Mouse (Mus musculus): ENCODE results near the gene P4ha3.

Gene P4ha3

DNA sequence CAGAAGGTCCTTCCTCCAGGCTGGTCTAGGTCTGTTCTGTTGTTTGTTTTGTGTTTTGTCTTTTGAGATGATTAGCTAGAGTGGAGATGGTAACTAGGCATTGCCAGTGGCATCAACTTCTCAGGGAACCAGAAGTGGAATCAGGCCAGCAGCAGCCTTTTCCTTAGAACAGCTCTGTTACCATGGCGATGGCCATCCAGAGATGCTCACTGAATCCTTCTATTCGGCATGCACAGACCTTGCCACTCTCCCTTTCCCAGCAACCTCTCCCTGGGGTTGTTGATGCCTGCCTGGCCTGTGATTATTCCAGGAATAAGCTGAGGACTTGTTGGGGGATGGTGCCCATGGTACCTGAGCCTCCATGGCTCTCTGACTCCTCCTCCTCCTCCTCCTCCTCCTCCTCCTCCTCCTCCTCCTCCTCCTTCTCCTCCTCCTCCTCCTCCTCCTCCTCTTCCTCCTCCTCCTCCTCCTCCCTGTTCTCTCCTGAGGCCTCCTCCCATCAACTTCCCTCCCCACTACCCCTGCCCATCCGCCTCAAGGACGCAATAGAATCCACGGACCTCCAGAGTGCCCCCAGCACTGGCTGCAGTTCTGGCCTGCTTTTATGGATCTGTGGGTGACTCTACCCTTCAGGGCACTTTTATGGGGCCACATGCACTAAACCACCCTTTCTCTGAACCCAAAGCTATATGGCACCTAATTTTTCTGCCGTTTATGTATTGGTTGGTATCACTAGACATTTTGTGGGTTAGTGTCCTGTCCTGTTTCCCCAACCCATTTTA is 22.7 kb downstream of the P4ha3 start:
- no peak for DNase-seq (ENCODE audit: low read depth)

DNA sequence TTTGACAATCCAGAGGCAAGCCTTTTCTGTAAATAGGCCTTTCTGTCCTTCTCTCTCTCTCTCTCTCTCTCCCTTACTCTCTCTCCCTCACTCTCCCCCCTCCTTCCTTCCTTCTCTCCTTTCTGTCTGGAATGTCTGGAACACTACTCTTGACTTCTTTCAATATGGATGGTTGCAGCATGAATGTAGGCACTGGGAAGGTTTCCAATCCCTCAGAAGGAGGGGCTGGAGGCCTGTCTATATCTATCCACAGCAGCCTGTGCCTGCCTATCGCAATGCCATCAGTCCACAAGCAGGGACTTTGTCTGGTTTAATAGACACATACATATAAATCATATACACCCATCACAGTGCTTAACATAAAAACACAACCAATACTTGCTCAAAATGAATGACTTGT is 23.9 kb downstream of the P4ha3 start:
- peak; percentile 86 for DNase-seq (ENCODE audit: low read depth)

DNA sequence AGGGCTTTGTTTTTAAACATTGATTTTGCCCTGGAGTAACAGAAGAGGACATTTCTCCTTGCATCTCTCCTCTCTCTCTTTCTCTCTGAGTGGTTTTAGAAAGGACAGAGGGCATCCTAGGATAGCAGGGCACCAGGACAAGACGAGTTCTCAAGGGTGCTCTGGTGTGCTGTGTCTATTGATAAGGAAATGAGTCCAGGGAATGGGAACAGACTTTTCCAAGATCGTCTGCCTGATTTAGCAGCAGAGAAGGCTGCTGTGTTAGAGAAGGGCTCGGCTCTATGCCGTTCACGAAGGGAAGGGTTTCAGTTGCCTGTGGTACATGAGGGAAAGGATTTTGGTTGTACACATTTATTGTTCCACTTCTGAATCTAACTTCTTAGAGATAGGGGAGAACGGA is 24.4 kb downstream of the P4ha3 start:
- DNase-seq (ENCODE audit: low read depth), result no peak

DNA sequence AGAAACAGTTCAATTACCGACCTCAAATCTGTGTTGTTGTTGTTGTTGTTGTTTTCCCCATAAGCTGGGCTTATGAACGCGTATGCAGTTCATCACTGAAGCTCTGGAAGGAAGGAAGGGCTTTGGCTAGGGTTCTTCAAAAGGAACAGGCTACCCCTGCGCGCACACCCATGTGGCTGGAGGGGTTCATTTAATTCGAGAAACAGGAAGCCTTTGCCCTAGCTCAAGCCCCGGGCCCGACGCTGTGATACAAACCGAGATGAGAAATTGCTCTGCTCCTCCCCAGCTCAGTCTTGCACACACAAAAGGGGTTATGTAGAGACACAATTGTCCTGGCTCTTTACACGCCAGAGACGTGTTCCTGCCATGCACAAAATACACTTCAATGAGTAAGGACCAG is 25.0 kb downstream of the P4ha3 start:
- no peak for DNase-seq (ENCODE audit: low read depth)

DNA sequence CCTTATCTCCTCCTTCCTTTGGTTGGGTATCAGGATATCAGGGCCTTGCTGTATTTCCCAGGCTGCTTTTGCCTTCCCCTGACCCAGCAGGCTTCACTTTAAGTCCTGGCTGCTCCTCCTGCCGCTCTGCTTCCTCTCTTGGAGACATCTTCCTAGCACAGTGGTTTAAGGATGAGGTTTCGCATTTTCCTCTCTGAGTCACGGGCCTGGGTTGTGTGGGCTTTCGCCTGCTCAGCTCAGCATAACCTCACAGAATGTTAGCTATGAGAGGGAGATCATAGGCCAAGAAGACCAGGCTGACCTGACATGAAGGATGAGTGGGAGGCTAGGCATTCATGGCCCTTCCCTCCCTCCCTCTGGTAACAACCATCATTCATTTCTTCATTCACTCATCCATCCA is 27.4 kb downstream of the P4ha3 start:
- DNase-seq (ENCODE audit: low read depth), result peak; percentile 41

DNA sequence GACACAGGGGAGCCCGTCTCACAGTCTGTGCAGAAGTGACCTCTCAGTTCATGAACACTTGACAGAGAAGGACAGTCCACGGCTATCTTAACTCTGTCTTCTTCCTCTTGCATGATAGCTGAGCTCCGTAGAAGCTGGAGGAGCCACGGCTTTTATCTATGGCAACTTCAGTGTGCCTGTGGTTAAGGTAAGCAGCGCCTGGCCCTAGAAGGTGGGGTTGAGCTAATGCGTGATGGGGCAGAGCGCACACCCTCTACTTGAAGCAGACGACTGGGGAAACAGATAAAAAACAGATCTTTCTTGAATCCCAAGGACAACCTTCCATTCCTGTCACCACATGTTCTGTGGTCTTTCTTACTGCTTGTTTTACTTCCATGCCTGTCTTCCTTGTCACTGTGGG is 31.6 kb downstream of the P4ha3 start:
- no peak for DNase-seq (ENCODE audit: low read depth)

DNA sequence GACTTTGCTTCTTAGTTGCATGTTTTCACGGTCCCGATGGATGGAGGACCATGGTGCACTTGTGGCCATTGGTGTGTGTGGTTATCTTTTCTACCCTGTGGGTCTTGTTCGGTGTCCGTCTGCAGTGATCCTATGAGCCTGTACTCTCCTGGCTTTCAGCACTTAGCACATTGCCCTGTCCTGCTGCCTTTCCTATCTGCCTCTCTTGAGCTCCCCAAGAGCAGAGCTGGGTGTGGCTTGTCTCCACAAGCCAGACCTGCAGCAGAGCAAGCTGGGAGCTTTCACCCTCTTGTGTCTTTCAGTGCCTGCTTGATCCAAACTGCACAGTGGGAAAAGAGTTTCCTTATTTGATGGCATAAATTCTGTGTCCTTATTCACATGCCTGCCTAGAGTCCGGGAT is 32.2 kb downstream of the P4ha3 start:
- DNase-seq (ENCODE audit: low read depth), result no peak

DNA sequence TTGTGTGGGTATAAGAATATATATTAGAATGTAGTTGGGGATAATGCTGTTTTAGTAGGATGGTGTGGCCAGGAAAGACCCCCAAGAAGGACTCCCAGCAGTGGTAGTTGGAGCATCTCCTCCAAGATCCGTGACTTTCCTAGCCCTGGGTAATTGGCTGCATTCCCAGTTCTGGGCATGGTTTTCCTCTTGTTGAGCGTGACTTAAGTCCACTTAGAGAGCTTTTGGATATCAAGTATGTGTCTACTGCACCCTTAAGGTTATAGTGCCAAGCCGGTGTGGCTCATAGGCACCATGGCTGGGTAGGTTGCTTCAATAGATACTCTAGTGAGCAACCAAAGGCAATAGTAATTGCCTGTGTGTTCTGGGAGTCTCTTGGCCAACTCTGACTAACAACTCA is 38.4 kb downstream of the P4ha3 start:
- DNase-seq (ENCODE audit: low read depth), result no peak

DNA sequence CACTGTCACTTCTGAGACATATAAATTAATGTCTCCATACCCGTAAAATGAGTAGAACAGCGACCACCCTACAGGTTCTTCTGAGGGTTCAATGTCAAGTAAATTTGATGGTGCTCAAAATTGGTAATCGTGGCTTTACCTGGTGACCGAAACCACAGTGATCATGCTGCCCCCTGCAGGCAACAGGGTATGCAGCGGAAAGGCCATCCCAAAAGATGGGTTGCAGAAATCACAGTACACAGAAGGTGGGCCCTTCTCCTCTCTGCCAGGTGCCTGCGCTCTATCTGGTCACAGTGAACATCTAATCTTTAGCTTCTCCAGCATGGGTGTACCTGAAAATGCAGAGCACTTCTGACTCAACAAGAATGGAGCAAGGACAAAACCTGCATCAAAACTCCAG is 40.2 kb downstream of the P4ha3 start:
- no peak for DNase-seq (ENCODE audit: low read depth)

DNA sequence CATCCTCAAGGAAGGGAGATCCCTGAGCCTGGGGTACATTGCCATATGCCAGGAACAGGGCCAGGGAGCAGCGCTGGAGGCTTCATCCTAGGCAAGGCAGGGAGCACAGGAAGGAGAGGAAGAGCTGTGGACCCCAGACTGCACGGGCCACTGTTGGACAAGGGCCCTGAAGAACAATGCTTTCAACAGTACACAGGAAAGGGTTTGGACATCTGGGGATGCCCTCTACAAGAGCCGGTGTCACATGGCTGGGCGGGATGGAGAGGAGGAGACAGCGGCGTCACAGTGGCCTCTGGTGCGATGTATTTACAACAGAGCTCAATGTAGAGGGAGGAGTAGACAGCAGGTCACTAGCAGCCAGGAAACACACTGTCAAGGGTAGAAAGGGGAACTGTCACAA is 42.2 kb downstream of the P4ha3 start:
- no peak for DNase-seq (ENCODE audit: low read depth)

DNA sequence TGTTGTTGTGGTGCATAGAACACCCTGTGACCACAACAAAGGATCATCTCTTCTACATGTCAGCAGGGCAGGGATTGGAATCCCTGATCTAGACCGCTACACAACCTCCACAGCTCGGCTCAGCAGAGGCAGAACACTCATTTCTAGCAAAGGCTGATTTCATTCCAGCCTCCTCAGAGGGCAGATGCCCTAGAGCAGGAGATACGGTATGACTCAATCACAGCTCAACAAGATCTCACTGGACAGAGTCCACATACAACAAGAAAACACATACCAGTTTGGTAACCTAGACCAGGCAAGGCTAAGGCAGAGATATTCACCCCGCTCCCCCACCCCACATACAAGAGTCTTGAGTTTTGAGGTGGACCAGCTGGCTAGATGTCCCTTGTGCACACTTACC is 43.3 kb downstream of the P4ha3 start:
- no peak for DNase-seq (ENCODE audit: low read depth)

DNA sequence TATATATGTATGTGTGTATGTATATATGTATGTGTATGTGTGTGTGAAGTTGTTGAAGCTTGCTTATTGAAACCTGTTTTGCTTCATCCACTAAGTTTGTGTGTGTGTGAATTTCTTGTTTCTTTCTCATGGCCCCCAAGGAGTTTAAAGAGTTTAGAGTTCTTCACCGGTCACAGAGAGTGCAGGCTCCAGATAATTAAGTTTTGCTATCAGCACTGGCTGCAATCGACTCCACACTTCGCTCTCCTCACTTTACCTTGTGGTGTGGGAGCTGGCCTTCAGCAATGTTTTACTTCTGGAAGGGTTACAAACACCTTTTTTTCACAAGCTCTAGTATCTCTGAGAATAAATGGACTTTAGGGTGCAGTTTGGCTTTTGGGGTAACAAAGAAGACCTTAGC is 45.9 kb downstream of the P4ha3 start:
- no peak for DNase-seq (ENCODE audit: low read depth)

DNA sequence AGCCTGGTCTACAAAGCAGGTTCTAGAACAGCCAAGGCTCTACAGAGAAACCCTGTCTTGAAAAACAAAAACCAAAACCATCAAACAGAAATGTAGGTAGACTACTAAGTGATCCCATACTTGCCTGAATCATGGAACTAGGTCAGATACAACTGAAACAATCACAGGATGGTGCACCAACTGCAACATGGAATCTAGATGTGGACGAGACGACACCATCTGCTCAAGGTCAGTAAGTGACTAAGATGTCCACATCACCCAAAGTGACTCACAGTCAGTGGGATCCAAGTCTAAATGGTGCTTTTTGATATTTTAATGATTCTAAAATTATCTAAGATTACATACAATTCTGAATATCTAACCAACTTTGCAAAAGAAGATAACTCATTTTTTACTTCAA is 50.6 kb downstream of the P4ha3 start:
- DNase-seq (ENCODE audit: low read depth), result no peak

DNA sequence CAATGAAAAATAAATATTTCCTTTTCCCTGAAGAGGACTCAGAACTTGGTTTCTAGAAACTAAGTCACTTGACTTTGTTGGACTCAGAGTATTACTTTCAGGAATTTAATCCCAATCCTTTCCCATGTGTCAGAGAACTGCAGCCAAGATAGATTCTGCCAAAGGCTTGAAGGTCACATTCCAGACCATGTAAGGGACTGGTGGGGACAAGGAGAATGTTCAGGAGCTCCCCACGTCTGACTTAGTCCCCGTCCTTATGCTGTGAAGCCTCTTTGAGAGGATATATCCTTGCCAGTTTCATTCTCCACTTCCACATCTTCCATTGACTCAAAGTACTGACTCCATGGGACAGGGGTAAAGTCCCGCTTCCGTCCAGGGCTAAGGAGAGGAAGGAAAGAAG is 69.7 kb downstream of the P4ha3 start:
- no peak for DNase-seq (ENCODE audit: low read depth)

DNA sequence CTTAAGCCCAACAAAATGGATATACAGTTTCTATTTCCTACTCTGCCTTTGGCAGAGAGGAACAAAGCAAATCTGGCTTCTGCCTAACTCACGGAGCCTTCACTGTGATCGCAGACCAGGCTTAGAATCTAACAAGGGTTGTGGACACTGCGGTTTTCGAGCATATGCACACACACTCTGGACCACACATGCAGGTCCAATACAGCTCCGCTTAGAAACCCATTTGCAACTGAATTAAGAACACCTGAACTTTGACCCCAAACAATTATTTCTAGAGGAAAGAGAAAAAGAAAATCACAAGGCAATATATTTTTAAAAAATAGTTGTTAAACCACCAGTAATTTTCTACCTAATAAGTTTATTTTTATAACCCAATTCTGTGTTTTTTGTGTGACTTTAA is 71.0 kb downstream of the P4ha3 start:
- DNase-seq (ENCODE audit: low read depth), result no peak

DNA sequence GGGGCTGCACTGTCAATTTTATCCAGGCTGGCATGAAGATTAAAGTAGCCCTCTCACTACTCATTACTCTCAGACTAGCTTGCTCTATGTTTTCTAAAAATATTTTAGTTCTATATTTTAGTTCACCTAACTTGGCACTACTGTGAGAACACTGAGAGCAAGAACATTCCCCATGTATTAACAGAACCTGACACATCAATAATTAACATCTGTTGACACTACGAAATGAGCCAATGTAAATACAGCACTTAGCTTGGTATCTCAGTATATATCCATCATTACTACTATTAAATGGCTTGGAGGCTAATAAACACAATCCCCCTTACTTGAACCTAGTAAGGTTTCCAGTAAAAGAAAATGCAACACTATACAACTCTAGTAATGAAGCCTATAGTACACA is 71.4 kb downstream of the P4ha3 start:
- no peak for DNase-seq (ENCODE audit: low read depth)

DNA sequence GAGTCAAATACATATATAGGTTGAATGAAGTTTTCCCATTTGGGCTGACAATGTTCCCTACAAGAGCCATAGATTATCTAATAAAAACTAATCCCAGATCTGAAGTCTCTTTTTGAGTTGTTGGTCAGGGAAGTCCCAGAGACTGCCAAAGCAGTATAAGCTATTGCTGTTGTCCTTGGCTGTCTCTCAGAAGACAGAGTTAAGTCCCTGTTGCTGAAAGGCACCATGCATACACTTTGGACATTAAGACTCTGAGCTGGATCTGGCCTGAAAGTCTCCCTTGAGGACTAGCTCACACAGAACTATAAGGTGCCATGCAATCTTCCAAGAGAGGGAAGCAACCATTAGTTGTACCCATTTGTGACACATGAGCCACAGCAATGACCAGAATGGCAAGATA is 72.5 kb downstream of the P4ha3 start:
- no peak for DNase-seq (ENCODE audit: low read depth)

DNA sequence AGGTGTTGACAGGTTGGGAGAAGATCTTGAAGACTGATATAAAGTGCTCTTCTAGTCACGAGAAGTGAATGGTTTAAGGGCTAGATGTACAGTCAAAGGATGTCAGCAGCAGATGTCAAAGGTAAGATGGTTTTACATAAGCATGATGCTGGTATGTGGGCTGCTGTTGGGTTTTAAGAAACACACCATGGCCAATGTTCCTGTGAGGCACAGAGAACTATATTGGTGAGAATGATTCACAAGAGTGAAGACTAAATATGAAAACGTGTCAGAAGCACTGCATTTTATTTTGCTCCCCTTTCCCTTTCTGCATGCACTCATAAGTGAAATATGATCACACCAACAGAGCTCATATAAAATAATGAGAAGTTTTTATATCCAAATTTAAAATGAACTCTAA is 77.8 kb downstream of the P4ha3 start:
- no peak for DNase-seq (ENCODE audit: low read depth)

DNA sequence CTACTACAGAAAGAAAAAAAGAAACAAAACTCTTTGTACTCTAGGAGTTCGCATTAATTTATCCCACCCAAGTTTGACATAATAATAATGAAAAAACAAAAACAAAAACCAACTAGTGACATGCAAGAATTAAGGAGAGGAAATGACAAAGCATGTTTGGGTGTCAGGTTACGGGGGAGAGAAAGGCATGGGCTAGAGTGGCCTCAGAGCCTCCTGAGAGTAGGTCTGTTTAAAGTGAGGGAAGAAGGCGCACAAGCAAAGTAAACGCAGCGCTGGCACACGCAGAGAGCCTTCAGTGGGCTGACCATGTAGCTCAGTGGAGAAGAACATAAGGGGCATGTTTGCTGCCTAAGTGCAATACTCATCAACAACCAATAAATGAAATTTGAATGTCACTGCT is 79.6 kb downstream of the P4ha3 start:
- no peak for DNase-seq (ENCODE audit: low read depth)
